Mouse (Mus musculus): ENCODE data around the gene Lce6a. TPM values are rescaled to one million over a fixed set of nuclear protein-coding genes. Genes with fewer than 3 reads are reported as not detected.

Gene Lce6a
- not detected for polyA plus RNA-seq (2017; shearing (Covaris generic))

DNA sequence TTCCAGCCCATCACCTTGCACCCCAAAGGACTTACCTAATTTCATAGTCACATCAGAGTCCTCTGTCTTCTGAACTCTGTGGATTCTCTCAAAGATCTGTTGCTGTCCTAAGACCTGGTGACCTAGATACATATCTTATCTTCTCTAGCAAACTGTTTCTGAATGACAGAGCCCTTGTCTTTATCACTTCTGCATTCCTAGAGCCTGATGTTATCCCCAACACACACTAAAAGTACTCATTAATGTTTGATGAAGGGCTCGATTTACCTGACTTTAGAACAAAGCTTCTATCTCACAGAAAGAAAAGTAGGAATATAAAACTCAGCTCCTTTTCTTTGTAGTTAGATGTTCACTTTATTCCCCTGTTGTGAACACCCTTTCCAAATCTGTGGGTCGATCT, at the start of gene Lce6a:
TSS of gene Lce6a (minus strand) at position 101 of the 400 bp plus-strand sequence.

GRCm38 (mm10) chr3:92670215-92670614, 48.8 kb upstream of the Lce6a start, which contains the start of gene Lce1a2:
Lce1a2 (minus strand) TSS chr3:92670315.

GRCm38 (mm10) chr3:92656826-92657225, 35.4 kb upstream of the Lce6a start, which contains the start of gene Lce1b:
Lce1b (minus strand) TSS chr3:92656926.

GRCm38 (mm10) chr3:92648207-92648606, 26.7 kb upstream of the Lce6a start, which contains the start of gene Lce1a1:
Lce1a1 (minus strand) TSS chr3:92648307.

DNA sequence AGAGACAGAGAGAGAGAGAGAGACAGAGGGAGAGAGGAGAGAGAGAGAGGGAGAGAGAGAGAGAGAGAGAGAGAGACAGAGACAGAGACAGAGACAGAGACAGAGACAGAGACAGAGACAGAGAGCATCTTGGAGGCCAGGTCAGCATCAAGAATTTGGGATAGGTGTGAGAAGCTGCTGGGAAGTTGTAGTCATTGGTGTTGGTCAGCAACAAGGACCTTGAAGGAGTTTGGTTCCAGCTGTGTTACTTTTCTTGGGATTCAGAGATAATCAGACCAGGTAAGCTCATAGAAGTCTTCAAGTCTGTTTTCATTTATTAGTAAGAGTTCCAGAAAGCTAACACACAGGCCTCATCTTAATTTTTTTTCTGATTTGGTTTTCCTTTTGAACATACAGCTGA, 14.1 kb downstream of the Lce6a start, which contains the start of gene 2210017I01Rik:
TSS of gene 2210017I01Rik (minus strand) at position 101 of the 400 bp plus-strand sequence.

DNA sequence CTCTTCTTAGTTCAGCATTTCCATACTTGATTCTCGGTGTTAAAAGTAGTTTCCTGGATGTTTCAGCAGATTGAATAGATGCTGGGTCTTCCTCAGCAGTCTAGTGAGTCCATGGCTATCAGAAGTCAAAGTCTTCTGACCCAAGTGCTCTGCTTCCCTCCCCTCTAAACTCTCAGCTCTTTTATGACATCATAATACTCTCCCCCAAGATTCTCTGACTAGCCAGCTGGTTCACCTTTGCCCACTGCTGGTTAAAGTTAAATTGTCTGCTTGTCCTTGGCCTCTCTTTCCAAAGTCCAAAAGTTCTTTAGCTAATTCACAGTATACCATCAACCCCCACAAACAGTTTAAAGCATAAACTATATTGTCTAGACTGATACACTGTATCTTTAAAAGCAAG, 32.6 kb downstream of the Lce6a start, which contains the start of gene Smcp:
TSS of gene Smcp (minus strand) at position 140 of the 400 bp plus-strand sequence.

GRCm38 (mm10) chr3:92573449-92574041, 47.9 kb downstream of the Lce6a start, which contains the start of gene Ivl:
Ivl (minus strand) TSS chr3:92573735.

Other genes starting within 250 kb of the Lce6a start
- not detected for gene Sprr2h, start 236.0 kb downstream of the Lce6a start, polyA plus RNA-seq (2017; shearing (Covaris generic))
- not detected for gene Sprr2i, start 213.7 kb downstream of the Lce6a start, polyA plus RNA-seq (2017; shearing (Covaris generic))
- gene Sprr2j-ps, start 203.6 kb downstream of the Lce6a start, polyA plus RNA-seq (2017; shearing (Covaris generic)) = 1 to 10 TPM in 1 of 2 experiments, not detected in 1; 1.0 TPM
- 10 to 100 TPM; 23.3 to 26.3 TPM for gene Gm9774, start 192.2 kb downstream of the Lce6a start, polyA plus RNA-seq (2017; shearing (Covaris generic))
- not detected for gene Sprr2k, start 189.1 kb downstream of the Lce6a start, polyA plus RNA-seq (2017; shearing (Covaris generic))
- gene Sprr1b, start 182.9 kb downstream of the Lce6a start, polyA plus RNA-seq (2017; shearing (Covaris generic)) = not detected
- gene Sprr3, start 162.9 kb downstream of the Lce6a start, polyA plus RNA-seq (2017; shearing (Covaris generic)) = not detected
- not detected for gene Sprr1a, start 135.8 kb downstream of the Lce6a start, polyA plus RNA-seq (2017; shearing (Covaris generic))
- not detected for gene Sprr4, start 121.2 kb downstream of the Lce6a start, polyA plus RNA-seq (2017; shearing (Covaris generic))
- gene 2310046K23Rik, start 87.1 kb downstream of the Lce6a start, polyA plus RNA-seq (2017; shearing (Covaris generic)) = not detected
- not detected for gene Ivl, start 47.9 kb downstream of the Lce6a start, polyA plus RNA-seq (2017; shearing (Covaris generic))
- not detected for gene Smcp, start 32.7 kb downstream of the Lce6a start, polyA plus RNA-seq (2017; shearing (Covaris generic))
- gene 2210017I01Rik, start 14.2 kb downstream of the Lce6a start, polyA plus RNA-seq (2017; shearing (Covaris generic)) = not detected
- not detected for gene Lce1a1, start 26.6 kb upstream of the Lce6a start, polyA plus RNA-seq (2017; shearing (Covaris generic))
- gene Lce1b, start 35.3 kb upstream of the Lce6a start, polyA plus RNA-seq (2017; shearing (Covaris generic)) = not detected
- not detected for gene Lce1a2, start 48.7 kb upstream of the Lce6a start, polyA plus RNA-seq (2017; shearing (Covaris generic))
- not detected for gene Lce1c, start 57.6 kb upstream of the Lce6a start, polyA plus RNA-seq (2017; shearing (Covaris generic))
- not detected for gene Lce1d, start 65.5 kb upstream of the Lce6a start, polyA plus RNA-seq (2017; shearing (Covaris generic))
- not detected for gene Lce1e, start 87.4 kb upstream of the Lce6a start, polyA plus RNA-seq (2017; shearing (Covaris generic))
- gene Lce1f, start 98.7 kb upstream of the Lce6a start, polyA plus RNA-seq (2017; shearing (Covaris generic)) = not detected
- gene Gm38119, start 117.4 kb upstream of the Lce6a start, polyA plus RNA-seq (2017; shearing (Covaris generic)) = not detected
- not detected for gene Lce1g, start 130.7 kb upstream of the Lce6a start, polyA plus RNA-seq (2017; shearing (Covaris generic))
- gene Lce1h, start 143.4 kb upstream of the Lce6a start, polyA plus RNA-seq (2017; shearing (Covaris generic)) = not detected
- gene Lce1i, start 157.2 kb upstream of the Lce6a start, polyA plus RNA-seq (2017; shearing (Covaris generic)) = not detected
- gene Lce1j, start 168.9 kb upstream of the Lce6a start, polyA plus RNA-seq (2017; shearing (Covaris generic)) = not detected
- gene Lce1k, start 186.2 kb upstream of the Lce6a start, polyA plus RNA-seq (2017; shearing (Covaris generic)) = not detected
- not detected for gene Kprp, start 205.6 kb upstream of the Lce6a start, polyA plus RNA-seq (2017; shearing (Covaris generic))
- gene Lce1l, start 229.6 kb upstream of the Lce6a start, polyA plus RNA-seq (2017; shearing (Covaris generic)) = not detected
- under 1 TPM in 1 of 2 experiments, not detected in 1; 0.53 TPM for gene 2310050C09Rik, start 248.6 kb upstream of the Lce6a start, polyA plus RNA-seq (2017; shearing (Covaris generic))

All from inflammation-experienced regulatory T-cells (primary cell).